Mouse (Mus musculus): ENCODE results near the gene Gm20479. TPM values are rescaled to one million over a fixed set of nuclear protein-coding genes. Genes with fewer than 3 reads are reported as not detected.

Gm20479 gene
- total and polyA plus RNA-seq, 3 experiments, result 0.28 to 6.3 TPM; not detected in 1

GRCm38 (mm10) chr7:27334405-27334911 lies 22.8 kb downstream of the Gm20479 start:
- DNase-seq, result peak; percentile 52

DNA sequence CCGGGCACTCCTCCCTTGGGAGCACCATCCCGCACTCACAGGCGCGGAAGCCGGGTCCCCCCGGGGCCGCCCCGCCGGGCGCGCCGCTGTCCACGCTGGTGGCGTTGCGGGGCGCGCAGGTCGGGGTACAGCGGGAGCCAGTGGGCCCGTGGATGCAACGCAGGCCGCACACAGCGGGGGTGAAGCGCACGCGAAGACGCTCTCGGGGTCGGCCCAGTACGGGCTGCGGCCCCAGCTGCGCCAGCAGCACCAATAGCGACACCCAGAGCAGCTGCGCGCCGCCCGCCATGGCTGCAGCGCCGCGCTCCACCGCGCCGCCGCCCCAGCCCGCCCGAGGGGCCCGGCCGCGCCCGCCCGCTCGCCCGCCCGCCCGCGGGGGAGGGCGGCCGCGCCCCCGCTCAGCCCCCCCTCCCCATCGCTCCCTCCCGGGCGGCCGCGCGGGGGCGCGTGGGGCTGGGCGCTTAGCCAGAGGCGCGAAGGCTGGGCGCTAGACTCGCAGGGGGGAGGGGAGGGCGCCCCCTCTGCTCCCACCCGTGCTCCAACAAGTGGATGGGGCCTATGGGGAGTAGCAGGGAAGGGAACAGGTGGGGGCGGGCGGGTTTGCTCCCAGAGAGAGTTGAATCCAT lies 23.8 kb downstream of the Gm20479 start:
- peak; percentile 29 for DNase-seq

DNA sequence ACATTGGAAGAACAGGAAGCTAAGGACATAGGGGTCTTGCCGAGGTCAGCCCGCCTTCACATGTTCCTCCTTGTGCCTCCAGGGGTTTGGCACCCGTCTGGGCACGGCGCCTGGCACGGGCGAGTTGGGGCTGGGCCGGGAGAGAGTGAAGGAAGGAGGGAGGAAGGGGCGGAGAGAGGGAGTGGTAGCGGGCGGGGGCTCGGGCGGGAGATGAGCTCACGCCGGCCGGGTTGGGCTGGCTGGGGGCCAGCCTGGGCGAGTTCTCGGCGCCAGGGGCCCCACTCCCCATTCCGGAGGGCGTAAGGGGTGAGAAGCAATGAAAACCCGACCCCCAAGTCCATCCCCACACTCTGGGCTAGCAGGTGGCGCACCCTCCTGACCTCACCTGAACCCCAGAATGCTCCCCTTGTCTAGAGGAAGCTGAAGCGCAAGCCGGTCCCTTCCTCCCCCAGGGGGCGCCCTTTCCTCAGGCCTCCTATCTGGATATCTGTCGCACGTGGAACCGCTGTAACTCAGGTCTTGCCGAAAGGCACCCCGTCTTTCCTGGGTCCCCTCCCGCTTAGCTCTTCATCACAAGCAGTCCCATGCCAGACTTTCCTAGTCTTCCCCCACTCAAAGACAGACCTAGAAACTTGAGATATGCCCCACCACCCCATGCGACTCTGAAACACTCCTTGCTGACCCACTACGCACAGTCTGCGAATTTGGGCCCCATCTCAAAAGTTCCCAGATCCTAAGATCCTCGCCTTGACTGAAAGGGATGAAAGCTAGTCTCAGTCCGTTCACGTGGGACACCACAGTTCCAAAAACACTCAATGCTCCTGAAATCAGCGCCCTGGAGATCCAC lies 24.6 kb downstream of the Gm20479 start:
- DNase-seq, result peak; percentile 90

DNA sequence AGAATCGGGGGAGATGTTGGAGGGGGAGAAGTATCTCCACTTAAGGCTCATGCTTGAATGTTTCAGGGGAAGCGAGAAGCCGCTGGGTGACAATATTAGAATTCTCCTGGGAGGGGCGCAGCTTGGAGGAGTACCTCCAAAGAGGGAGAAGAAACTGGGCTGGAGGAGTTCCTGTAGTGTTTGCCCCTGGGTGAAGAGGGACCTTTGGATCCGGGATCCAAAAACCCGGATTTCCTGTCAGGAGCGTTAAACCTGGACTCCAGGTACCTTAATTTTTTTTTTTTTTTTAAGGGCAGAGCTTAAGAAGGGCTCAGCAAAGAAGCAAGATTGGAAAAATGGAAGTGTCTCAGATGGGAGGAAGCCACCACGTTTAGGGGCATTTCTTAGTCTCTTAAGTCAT lies 25.4 kb downstream of the Gm20479 start:
- no peak for DNase-seq

DNA sequence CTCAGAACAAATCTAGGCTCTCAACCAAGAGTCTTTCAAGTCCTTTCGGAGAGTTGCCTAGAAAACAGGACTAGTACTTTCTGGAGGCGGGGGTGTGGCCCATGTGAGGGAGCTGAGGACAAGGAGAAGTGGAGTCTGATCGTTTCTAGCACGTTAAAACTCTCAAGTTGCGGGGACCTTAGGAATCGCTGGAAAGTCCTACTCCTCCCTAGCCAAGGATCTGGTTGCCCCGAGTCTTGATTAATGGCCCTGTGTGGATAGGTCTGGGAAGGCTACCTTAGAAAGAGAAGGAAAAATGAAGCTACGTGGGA lies 25.7 kb downstream of the Gm20479 start:
- DNase-seq, result no peak

- peak; percentile 94 for DNase-seq
These were observed 26.3 kb downstream of the Gm20479 start for GRCm38 (mm10) chr7:27330709-27331540.

GRCm38 (mm10) chr7:27329981-27330380 lies 27.2 kb downstream of the Gm20479 start:
- DNase-seq, result no peak

DNA sequence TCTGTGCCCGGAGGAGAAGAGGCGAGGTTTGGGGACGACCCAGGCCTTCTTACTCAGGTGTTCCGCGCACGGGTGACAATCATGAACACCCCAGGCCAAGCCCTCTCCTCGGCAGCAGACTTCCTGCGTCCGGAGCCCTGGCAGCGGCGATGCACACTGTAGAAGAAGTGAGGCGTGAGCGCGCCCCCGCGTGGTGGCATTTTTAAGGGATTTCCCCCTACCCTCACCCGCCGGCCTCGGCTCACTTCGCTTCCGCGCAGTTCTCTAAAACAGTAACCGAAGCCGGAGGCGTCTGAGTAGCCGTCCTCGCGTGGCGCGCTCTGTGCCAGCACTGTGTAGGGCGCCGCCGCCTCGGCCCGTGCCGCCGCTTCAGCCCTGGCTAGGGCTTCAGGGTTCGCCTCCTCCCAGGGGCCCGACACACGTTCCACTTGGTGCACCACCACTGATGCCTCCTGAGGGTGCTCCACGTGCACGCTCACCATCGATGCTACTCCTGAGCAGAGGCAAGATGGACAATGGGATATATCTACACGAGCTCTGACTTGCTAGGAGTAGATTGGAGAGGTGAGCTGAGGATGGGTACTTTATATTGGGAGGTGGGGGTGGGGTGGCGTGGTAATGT lies 27.8 kb downstream of the Gm20479 start:
- DNase-seq, result peak; percentile 86

- DNase-seq, result no peak
These were observed 28.6 kb downstream of the Gm20479 start for GRCm38 (mm10) chr7:27328648-27329047.

DNA sequence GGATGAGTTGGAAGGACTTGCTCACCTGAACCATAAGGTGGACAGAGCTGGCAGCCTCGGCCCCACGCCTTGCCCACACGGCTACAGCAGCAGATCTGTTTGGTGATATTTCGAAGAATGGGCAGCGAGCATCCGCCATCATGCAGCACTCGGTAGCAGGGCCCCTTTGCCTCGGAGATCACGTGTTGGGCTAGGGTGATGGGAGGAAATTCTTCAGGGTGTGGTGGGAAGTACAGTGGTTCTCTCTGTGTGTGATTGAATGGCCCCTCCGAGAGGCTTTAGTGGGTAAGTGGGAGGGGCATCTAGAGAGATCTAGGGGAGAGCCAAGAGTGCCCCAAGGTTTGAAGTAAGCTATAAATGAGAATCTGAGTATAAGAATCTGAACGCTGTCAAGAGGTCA lies 29.1 kb downstream of the Gm20479 start:
- DNase-seq, result no peak

DNA sequence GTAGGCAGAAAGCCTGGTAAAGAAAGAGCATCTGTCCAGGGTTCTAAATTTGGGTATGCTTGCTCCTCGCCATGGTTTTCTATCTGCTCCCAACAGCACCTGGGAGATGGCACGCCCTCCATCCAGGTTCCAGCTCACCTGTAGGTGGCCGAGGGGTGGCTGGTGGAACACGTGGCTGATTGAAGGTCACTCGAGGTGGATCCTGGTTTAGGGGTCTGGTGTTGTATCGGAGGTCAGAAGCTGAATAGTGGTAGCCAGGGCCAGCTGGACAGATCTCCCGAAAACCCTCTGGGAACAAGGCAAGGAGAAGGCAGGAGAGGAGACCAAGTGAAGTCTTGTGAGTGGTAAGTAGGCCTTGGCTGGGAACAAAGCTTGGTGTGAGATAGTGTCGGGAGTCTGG lies 29.7 kb downstream of the Gm20479 start:
- DNase-seq, result no peak

GRCm38 (mm10) chr7:27326101-27326880 lies 30.9 kb downstream of the Gm20479 start:
- DNase-seq, result peak; percentile 60

GRCm38 (mm10) chr7:27325697-27326096 lies 31.5 kb downstream of the Gm20479 start:
- DNase-seq, result peak; percentile 87

DNA sequence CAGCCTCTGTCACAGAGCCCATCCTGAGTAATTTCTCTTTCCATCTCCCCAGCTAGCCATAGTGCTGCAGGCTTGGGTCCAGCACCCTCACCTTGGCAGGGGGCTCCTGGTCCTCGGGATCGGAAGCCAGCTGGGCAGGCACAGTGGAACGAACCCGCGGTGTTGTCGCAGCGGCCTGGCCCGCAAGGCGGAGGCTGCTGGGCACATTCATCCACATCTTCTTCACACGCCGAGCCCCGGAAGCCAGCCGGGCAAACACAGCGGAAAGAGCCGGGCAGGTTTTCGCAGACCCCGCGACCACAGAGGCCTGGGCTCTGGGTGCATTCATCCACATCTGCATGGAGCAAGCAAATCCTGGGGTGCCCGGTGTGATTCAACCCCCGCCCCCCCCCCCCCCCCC lies 32.3 kb downstream of the Gm20479 start:
- DNase-seq, result no peak

GRCm38 (mm10) chr7:27324161-27324560 lies 33.1 kb downstream of the Gm20479 start:
- no peak for DNase-seq

DNA sequence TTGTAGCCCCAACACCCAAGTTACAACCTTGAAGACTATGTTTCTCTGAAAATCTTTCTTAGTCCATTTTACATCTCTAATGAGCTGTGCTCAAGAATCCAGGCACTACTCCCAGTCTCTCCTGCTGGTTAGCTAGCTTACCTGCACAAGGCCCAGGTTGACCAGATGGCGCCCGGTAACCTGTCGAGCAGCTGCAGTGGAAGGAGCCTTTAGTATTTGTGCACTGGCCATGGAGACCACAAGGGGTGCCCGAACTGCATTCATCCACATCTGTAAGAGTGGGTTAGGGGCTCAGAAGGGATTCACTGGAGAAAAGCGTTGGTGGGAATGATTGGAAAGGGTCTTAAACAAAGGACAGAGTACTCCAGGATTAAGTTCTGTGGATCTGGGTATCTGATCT lies 34.2 kb downstream of the Gm20479 start:
- DNase-seq, result no peak

DNA sequence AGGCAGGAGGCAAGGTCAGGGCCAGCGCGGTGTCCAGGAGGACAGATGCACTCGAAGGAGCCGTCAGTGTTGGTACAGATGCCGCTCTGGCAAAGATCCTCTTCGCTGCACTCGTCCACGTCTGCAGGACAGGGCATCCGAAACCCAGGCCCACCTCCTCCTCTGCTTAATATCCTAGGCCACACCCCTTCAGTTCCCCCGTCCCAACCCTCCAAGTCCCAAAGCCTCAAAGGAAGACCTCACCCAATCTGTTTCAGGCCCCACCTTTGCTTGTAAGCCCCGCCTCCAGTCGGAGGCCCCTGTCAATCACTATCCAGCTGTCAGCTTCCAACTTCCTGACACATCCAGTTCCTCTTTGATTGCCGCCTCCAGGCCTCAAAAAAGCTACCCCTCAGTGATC lies 34.9 kb downstream of the Gm20479 start:
- no peak for DNase-seq

- no peak for DNase-seq
These were observed 37.8 kb downstream of the Gm20479 start for GRCm38 (mm10) chr7:27319411-27319810.

GRCm38 (mm10) chr7:27315958-27316357 lies 41.3 kb downstream of the Gm20479 start:
- no peak for DNase-seq

GRCm38 (mm10) chr7:27314393-27314792 lies 42.8 kb downstream of the Gm20479 start:
- no peak for DNase-seq

- no peak for DNase-seq
These were observed 45.5 kb downstream of the Gm20479 start for GRCm38 (mm10) chr7:27311651-27312284.

Measured in adrenal gland, adult 2 months (tissue).